Mouse (Mus musculus): ENCODE data around the gene Gm8947.

- TF ChIP-seq CTCF (IDR thresholded peaks at IDR 0.05; ENCODE audit: control insufficient read depth, insufficient read depth, insufficient replicate concordance, low read depth, low read length) (no peak), POLR2A (IDR thresholded peaks at IDR 0.05; ENCODE audit: control insufficient read depth, low read depth, low read length) (no peak)
Observed at GRCm38 (mm10) chr1:151227506-151227905, 35.3 kb downstream of the Gm8947 start.
